Mouse (Mus musculus) spleen, postnatal 36 days (tissue): ENCODE measurements around the gene Apbb2.

Experiments used
- DNase-seq, 2 experiments: peaks; one replicate each; pipeline ENCODE4 v3.0.0; 2022; ENCODE audit warnings: low spot score in 2 of 2, mixed read lengths in 1 of 2

The Apbb2 gene

GRCm38 (mm10) chr5:66518411-66519006 lies 100.1 kb downstream of the Apbb2 start:
- no peak for DNase-seq

GRCm38 (mm10) chr5:66517503-66517902 lies 101.1 kb downstream of the Apbb2 start:
- DNase-seq, result no peak

DNA sequence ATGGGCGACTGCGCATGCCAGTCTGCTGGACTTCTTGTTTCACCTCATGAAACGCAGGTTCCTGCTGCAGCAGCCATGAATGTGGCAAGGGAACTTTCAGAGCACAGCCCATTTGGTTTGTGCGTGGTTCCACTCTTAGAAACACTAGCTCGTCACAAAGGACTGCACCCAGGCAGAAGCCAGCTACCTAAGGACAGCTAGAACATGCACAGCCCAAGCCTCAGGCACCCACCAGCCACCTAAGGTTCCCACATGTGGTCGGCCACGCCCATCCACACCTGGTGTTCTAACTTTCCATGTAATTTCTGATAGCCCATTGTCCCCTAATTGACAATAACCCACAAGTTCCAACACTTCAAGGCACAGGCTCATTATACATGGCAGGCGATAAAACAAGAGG lies 102.3 kb downstream of the Apbb2 start:
- no peak for DNase-seq

DNA sequence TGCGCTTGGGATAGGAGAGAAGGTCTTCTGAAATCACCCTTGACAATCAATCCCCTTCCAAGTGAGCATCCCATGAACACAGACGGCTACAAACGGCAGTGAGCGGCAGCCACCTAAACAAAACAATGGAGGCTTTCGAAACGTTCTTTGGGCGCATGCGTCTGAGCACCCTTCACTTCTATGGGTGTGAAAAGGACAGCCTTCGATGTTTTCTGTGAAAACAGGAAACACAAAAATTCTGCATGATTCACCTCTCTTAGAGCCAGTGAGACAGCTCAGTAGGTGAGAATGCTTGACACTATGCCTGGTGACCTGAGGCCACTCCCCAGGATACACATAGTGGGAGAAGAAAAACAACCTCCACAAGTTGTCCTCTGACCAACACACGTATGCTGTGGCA lies 103.3 kb downstream of the Apbb2 start:
- no peak for DNase-seq

DNA sequence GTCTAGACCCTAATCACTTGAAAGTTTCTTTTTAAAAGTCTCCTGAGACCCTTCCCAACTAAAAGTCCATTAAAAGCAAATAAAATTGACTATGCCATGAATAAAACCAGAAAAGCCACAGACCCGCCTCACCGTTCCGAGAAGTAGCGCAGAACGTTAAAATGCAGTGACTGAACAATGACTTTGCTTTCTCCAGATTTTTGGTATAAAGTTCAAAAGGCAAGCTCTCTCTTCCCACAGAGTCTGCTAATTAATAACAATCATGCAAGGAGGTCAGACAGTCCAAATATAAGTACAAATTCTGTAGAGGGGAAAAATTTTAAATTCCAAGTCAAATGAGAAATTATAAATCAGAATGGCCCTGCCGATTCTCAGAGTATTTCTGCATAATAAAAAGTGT lies 103.9 kb downstream of the Apbb2 start:
- DNase-seq, result no peak

DNA sequence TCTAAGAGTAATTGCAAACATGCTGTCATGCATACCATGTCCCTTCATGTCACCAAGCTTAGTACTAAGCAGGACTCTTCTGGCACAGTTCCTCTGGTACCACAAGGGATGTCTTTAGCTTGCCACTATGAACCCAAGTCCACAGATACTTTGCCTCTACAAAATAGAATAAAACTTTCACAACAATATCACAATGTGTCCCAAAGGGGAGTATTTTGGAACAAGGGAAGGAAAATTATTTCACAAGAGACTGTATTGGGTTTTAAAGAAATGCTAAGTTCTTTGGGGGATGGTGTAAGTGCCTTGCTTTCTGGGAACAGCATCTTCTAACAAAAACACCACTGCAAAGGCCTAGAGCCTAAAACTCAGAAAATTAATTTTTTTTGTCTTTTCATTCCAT lies 105.2 kb downstream of the Apbb2 start:
- DNase-seq, result no peak

DNA sequence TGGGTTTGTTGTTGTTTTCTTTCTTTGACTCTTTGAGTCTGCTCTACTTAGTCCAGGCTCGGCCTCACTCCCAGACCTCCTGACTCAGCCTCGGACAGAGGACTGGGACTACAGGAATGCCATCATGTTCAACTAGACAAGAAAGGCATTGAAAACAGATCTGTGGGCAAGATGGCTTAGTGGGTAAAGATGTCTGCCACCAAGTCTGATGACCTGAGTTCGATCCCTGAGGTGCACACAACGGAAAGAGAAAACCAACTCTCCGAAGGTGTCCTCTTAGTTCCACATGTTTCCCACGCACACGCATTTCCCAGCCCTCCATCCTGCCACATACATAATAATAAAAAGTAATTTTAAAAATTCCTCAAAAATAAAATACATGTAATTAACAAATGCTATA lies 106.1 kb downstream of the Apbb2 start:
- DNase-seq, result no peak

- DNase-seq, result no peak
Measured at GRCm38 (mm10) chr5:66510716-66511115, 107.9 kb downstream of the Apbb2 start.

DNA sequence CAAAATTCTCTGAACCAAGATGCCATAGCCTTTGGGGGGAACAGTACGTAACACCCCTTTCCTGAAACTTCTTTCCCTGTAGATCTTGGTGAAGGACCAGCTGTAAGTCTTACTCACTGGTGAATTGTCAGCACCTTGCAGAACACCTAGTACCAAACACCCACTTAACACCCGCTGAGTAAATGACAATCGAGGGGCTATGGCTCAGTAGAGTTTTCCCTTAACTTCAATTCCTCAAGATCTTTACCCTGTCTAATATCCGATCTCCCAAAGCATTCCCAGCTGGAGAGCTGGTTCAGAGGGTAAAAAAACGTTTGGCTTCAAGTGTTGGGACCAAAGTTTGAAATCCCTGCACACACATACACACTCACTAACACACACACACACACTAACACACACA lies 109.4 kb downstream of the Apbb2 start:
- DNase-seq, result no peak

- DNase-seq, result no peak
Measured at GRCm38 (mm10) chr5:66505578-66505977, 113.0 kb downstream of the Apbb2 start.

DNA sequence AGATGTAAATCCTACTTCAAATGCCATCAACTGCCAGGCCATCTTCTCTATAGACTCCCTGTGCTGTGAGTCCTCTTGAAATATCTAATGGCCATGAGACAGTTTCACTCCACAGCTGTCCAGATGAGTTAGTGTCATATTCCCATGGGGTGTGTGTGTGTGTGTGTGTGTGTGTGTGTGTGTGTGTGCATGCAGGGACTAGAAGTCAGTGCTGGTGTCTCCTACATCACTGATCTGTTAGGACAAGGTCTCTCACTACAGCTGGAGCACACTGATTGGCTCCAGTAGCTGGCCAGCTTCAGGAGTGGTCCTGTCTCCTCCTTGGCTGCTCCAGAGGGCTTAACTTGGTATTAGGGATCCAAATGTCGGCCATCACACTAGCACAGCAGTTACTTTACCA lies 113.5 kb downstream of the Apbb2 start:
- no peak for DNase-seq

DNA sequence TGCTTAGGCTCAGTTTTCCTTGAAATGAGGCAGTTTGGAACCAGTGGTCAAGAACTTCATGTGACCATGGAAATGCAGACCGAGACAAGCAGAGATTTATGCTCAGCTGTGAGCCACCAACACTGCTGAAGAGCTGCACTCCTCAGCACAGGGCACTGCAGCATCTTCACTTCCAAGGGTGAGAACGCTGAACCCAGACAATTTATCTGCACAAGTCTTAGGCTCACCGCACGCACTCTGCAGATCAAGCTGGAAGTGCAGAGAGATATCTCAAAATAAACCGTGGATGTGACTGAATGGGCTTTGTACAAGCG lies 114.2 kb downstream of the Apbb2 start:
- DNase-seq, result no peak

DNA sequence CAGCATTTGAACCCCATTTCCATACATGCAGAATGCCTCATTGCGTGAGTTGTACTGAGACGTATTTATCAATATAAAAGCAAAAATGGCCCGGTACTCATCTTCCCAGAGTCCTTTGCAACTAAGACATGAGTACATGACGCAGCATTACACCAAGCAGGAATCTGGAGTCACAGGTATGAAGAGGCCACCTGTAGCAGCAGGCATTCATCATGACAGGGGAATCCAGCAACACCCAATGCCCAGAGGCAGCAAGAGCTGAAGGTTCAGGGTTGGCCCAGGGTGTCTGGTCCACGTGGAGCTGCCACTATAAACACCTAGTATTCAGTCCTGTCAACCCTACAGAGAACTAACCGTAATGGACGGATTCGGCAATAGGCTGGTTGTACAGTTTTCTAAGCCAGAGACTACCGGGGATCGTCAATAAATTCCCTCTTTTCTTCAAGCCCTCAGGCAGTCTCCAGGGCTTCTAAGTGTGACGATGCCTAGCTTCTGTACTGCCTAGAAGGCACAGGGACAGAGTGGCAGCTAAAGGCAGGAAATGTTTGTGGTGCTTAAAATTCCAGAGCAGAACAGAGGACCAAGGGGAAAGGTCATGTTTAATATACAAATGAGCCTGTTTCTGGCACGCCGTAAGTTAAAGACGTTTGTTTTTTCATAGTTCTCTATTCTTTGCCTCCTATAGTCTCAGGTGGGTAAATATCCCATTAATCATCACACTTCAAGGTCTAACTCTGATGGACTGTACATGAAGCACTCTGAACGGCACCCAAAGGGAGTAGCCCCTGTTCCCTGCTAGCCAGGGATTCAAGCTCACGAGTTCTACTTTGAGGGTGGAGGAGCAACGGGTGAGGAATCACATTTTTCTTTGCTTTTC lies 114.8 kb downstream of the Apbb2 start:
- DNase-seq, result no peak

DNA sequence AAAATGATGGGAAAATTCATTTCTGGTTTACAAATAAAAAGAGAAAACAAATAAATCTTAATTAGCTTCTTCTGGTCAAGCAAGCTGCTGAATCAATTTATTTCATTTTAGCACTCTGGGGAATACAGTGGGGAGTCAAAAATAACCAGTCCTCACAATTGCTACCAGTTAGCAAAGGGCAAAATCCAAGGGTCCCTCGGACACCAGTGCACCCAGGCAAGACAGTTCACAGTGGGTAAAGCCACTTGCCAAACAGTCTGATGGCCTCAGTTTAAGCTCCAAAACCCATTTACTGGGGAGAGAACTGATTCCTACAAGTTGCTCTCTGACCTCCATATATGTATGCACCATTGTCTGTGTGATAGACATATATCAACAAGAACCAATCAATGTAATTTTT lies 115.6 kb downstream of the Apbb2 start:
- no peak for DNase-seq

GRCm38 (mm10) chr5:66499621-66500020 lies 119.0 kb downstream of the Apbb2 start:
- DNase-seq, result no peak

GRCm38 (mm10) chr5:66498140-66498539 lies 120.4 kb downstream of the Apbb2 start:
- DNase-seq, result no peak

DNA sequence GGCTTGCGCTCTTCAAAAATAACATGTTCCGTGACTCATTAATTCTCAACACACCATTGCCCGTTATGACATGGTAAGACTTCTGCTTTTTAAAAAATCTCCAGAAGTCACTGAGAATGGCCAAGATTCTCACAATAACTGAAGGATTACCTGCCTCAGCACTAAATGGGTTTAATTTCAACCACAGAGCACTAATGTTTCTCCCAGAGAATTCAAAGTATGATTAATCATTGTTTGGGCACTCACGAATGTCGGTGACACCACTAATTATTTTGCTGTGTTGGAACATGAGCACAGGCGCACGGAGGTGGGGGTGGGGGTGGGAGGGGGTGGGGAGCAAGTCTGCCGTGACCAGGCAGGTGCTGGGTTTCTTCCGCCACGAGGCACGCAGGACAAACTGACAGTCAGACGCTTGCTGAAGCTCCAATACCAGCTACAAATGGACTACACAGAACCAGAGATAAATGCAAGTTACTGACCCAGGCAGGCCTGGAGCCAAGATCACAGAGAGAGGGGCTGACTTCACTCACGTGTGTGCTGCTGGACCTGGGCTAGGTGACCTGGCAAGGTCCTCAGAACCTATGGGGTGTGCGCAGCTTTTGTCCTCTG lies 121.0 kb downstream of the Apbb2 start:
- peak in 1 of 2 experiments; percentile 6 for DNase-seq

DNA sequence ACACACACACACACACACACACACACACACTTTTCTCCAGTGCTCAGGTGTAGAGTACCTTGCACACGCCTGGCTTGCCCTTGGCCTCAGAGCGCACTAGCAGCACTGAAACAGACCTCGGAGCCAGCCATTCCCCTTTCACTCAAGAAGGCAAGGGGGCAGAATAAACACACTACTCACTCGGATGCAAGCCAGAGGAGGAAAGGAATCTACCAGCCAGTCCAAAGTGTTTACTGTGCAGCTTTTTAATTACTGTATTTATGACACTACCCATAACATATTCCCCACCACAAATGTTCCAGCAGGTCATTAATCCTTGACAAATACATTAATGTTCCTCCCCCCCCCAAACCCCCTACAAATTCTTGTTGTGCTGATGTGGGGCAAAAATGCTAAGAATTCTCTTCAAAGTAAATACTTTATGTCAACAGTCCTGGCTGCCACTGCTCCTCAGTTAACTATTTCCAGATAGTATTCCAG lies 121.7 kb downstream of the Apbb2 start:
- no peak for DNase-seq

- no peak for DNase-seq
Measured at GRCm38 (mm10) chr5:66494651-66495050, 123.9 kb downstream of the Apbb2 start.

- DNase-seq, result no peak
Measured at GRCm38 (mm10) chr5:66492563-66492960, 126.0 kb downstream of the Apbb2 start.

- no peak for DNase-seq
Measured at GRCm38 (mm10) chr5:66491907-66492562, 126.5 kb downstream of the Apbb2 start.

DNA sequence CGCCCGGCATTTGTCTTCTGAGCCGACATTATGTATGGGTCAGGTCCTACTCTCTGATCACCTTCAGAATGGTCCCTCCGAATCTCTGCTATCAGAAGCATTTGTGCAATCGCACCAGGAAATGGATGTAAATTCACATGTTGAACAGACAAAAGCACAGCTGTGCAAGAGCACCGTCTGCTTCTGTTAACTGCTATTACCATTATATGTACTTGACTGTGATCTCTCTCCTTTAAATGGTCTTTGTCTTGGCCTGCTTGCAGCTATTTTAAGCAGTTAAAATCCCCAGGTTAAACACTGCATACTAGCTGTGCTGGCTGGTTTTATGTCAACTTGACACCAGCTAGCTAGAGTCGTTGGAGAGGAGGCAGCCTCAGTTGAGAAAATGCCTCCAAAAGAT lies 132.6 kb downstream of the Apbb2 start:
- DNase-seq, result no peak

- DNase-seq, result no peak
Measured at GRCm38 (mm10) chr5:66476266-66476665, 142.3 kb downstream of the Apbb2 start.
